Mouse (Mus musculus): ENCODE data around the gene Hspa12a. TPM values are rescaled to one million over a fixed set of nuclear protein-coding genes. Genes with fewer than 3 reads are reported as not detected.

The Hspa12a gene
- polyA plus RNA-seq, 1 experiment, result not detected

DNA sequence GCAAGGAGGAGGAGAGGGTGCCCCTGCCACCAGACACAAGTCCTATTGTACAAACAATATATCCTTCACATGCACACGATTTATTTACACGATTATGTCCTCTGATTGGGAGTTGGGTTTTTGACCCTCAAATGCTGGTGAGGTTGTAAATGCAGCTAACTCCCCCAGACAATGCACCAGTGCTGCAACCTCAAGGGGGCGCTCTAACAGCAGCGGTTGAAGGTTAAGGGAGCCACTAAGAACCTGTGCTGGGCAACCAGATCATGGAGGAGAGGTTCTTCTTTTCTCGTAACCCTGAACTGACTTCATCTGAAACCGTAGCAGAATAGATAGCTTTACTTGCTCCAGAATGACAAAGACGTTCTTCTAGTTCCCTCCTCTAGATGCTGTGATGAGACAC lies 57.0 kb downstream of the Hspa12a start:
- H3K4me3 ChIP-seq (replicated peaks), result no peak overlapping the region
- no peak for TF ChIP-seq GATA1 (IDR thresholded peaks at IDR 0.05; ENCODE audit: borderline replicate concordance, low read length)
- no peak for TF ChIP-seq FLI1 (IDR thresholded peaks at IDR 0.05; ENCODE audit: low read length)
- no peaks in the 10 kb centered on the region for H3K36me3 ChIP-seq (replicated peaks; ENCODE audit: low read length)
- H3K9me3 ChIP-seq, result no peaks in the 10 kb centered on the region
- H3K27me3 ChIP-seq (replicated peaks), result peaks cover 2% of the 10 kb centered on the region
- H3K4me1 ChIP-seq, result no peaks in the 10 kb centered on the region

DNA sequence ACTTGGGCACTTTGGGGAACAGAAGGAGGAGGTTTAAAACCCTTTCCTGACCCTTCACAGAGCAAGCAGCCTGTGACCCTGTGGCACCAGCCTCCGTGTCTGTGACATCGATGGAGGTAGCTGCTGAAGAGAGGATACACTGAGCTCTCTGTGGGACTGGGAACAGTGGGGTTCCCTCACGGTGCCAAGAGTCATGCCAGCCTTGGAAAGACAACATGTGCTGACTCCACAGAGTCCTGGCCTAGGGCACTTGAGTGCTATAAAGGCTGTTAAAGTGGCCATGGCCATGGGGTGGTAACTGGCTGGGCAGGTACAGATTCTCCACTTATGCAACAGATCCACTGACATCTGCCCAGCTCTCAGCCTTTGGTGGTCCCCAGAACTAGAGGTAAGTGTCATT lies 60.0 kb downstream of the Hspa12a start:
- Histone ChIP-seq H3K4me3 (replicated peaks) (no peak overlapping the region), H3K27me3 (replicated peaks) (peaks cover 2% of the 10 kb centered on the region), H3K9me3 (no peaks in the 10 kb centered on the region), H3K4me1 (no peaks in the 10 kb centered on the region), H3K36me3 (replicated peaks; ENCODE audit: low read length) (no peaks in the 10 kb centered on the region)
- no peak for TF ChIP-seq GATA1 (IDR thresholded peaks at IDR 0.05; ENCODE audit: borderline replicate concordance, low read length)
- no peak for TF ChIP-seq FLI1 (IDR thresholded peaks at IDR 0.05; ENCODE audit: low read length)

GRCm38 (mm10) chr19:58882336-58882735 lies 61.1 kb downstream of the Hspa12a start:
- no peaks in the 10 kb centered on the region for H3K4me1 ChIP-seq
- no peaks in the 10 kb centered on the region for H3K9me3 ChIP-seq
- no peaks in the 10 kb centered on the region for H3K36me3 ChIP-seq (replicated peaks; ENCODE audit: low read length)
- no peak for TF ChIP-seq GATA1 (IDR thresholded peaks at IDR 0.05; ENCODE audit: borderline replicate concordance, low read length)
- no peak for TF ChIP-seq FLI1 (IDR thresholded peaks at IDR 0.05; ENCODE audit: low read length)
- H3K27me3 ChIP-seq (replicated peaks), result peaks cover 2% of the 10 kb centered on the region
- H3K4me3 ChIP-seq (replicated peaks), result no peak overlapping the region

DNA sequence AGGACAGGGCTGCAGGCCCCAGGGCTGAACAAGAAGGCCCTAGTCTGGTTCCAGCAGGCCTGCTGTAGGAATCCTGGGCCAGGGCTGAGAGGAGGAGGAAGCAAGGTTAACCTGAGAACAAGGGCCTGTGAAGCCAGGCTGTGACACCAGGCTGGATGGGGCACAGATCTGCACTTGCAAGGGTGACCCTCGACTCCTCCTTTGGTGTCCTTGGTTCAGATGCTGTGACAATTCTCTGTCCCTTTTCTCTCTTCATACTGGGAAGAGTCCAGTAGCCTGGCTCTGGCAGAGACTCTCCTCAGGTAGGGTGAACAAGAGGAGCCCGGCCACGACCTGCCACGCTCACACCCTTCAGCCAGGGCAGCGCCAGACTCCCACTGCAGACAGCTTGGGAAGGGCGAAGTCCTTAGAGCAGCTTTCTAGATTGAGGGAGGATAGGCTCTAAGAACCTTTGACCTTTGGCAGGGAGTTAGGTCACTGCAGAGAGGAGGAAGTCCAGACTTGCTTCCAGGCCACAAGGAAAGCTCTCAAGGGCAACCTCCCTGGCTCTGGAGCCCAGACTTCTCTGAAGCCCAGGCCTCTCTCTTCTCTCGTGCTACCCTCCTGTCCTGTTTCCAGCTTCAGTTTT lies 64.0 kb downstream of the Hspa12a start:
- no peaks in the 10 kb centered on the region for H3K4me1 ChIP-seq
- H3K27me3 ChIP-seq (replicated peaks), result peaks cover 2% of the 10 kb centered on the region
- no peak for TF ChIP-seq FLI1 (IDR thresholded peaks at IDR 0.05; ENCODE audit: low read length)
- no peak for TF ChIP-seq GATA1 (IDR thresholded peaks at IDR 0.05; ENCODE audit: borderline replicate concordance, low read length)
- H3K9me3 ChIP-seq, result no peaks in the 10 kb centered on the region
- no peak overlapping the region for H3K4me3 ChIP-seq (replicated peaks)
- H3K36me3 ChIP-seq (replicated peaks; ENCODE audit: low read length), result no peaks in the 10 kb centered on the region

DNA sequence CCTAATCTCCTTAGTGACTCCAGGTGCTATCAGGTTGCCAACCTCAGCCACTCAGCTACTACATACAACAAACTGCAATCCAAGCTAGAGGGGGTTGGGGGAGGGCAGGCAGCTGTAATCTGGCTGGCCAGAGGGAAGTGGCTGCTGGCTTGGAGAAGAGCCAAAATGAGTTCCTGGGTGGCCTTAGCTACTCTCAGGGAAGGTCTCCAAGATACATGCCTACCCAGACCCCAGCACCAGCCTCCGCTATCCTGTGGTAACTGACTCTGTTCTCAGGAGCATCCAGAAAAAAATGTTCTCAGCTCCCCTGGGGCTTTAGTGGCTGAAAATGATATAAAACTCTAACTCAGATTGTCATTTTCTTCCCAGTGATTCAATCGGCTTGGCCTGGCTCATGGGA lies 64.9 kb downstream of the Hspa12a start:
- H3K4me3 ChIP-seq (replicated peaks), result no peak overlapping the region
- TF ChIP-seq GATA1 (IDR thresholded peaks at IDR 0.05; ENCODE audit: borderline replicate concordance, low read length), result no peak
- no peak for TF ChIP-seq FLI1 (IDR thresholded peaks at IDR 0.05; ENCODE audit: low read length)
- peaks cover 2% of the 10 kb centered on the region for H3K27me3 ChIP-seq (replicated peaks)
- H3K36me3 ChIP-seq (replicated peaks; ENCODE audit: low read length), result no peaks in the 10 kb centered on the region
- H3K9me3 ChIP-seq, result no peaks in the 10 kb centered on the region
- H3K4me1 ChIP-seq, result no peaks in the 10 kb centered on the region

- Histone ChIP-seq H3K27me3 (replicated peaks) (no peaks in the 10 kb centered on the region), H3K4me3 (replicated peaks) (no peak overlapping the region), H3K4me1 (no peaks in the 10 kb centered on the region), H3K9me3 (no peaks in the 10 kb centered on the region), H3K36me3 (replicated peaks; ENCODE audit: low read length) (no peaks in the 10 kb centered on the region)
- TF ChIP-seq FLI1 (IDR thresholded peaks at IDR 0.05; ENCODE audit: low read length) (no peak), GATA1 (IDR thresholded peaks at IDR 0.05; ENCODE audit: borderline replicate concordance, low read length) (no peak)
Observed at GRCm38 (mm10) chr19:58873536-58873935, 69.9 kb downstream of the Hspa12a start.

GRCm38 (mm10) chr19:58872381-58873259 lies 70.8 kb downstream of the Hspa12a start:
- no peaks in the 10 kb centered on the region for H3K4me1 ChIP-seq
- TF ChIP-seq GATA1 (IDR thresholded peaks at IDR 0.05; ENCODE audit: borderline replicate concordance, low read length), result no peak
- no peak for TF ChIP-seq FLI1 (IDR thresholded peaks at IDR 0.05; ENCODE audit: low read length)

GRCm38 (mm10) chr19:58871878-58872277 lies 71.6 kb downstream of the Hspa12a start:
- no peak for TF ChIP-seq FLI1 (IDR thresholded peaks at IDR 0.05; ENCODE audit: low read length)
- TF ChIP-seq GATA1 (IDR thresholded peaks at IDR 0.05; ENCODE audit: borderline replicate concordance, low read length), result no peak
- no peaks in the 10 kb centered on the region for H3K4me1 ChIP-seq
- H3K36me3 ChIP-seq (replicated peaks; ENCODE audit: low read length), result no peaks in the 10 kb centered on the region
- peaks cover 1% of the 10 kb centered on the region for H3K27me3 ChIP-seq (replicated peaks)
- no peaks in the 10 kb centered on the region for H3K9me3 ChIP-seq
- no peak overlapping the region for H3K4me3 ChIP-seq (replicated peaks)

More at GRCm38 (mm10) chr19:58872381-58873259, 70.8 kb downstream of the Hspa12a start:
- Histone ChIP-seq H3K27me3 (replicated peaks) (peaks cover 1% of the 10 kb centered on the region), H3K9me3 (no peaks in the 10 kb centered on the region), H3K36me3 (replicated peaks; ENCODE audit: low read length) (no peaks in the 10 kb centered on the region), H3K4me3 (replicated peaks) (no peak overlapping the region)

GRCm38 (mm10) chr19:58866651-58867050 lies 76.8 kb downstream of the Hspa12a start:
- Histone ChIP-seq H3K27me3 (replicated peaks) (peaks cover 17% of the 10 kb centered on the region), H3K4me1 (no peaks in the 10 kb centered on the region), H3K4me3 (replicated peaks) (no peak overlapping the region), H3K9me3 (peaks cover 4% of the 10 kb centered on the region), H3K36me3 (replicated peaks; ENCODE audit: low read length) (no peaks in the 10 kb centered on the region)
- TF ChIP-seq FLI1 (IDR thresholded peaks at IDR 0.05; ENCODE audit: low read length), result no peak
- TF ChIP-seq GATA1 (IDR thresholded peaks at IDR 0.05; ENCODE audit: borderline replicate concordance, low read length), result no peak

DNA sequence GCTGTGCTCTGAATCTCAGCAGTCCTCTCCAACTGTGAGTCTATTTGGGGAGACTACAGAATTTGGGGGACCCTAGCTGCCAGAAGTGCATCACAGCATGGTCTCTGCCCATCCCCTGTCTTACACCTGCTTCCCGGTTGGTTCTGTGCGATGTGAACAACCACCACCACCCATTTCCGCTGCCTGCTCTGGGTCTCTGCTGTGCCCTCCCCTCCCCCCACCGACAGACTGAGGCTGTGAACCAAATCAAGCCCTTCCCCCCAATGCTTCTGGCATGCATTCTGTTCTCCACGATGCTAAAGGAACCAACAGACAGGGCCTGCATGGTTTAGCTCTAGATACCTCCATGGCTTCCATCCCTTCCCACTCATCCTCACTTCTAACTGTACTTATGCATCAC lies 78.2 kb downstream of the Hspa12a start:
- Histone ChIP-seq H3K27me3 (replicated peaks) (peaks cover 30% of the 10 kb centered on the region), H3K4me3 (replicated peaks) (no peak overlapping the region), H3K4me1 (peaks cover 7% of the 10 kb centered on the region; the same call in 1 of the 2 replicates), H3K9me3 (peaks cover 9% of the 10 kb centered on the region), H3K36me3 (replicated peaks; ENCODE audit: low read length) (no peaks in the 10 kb centered on the region)
- TF ChIP-seq FLI1 (IDR thresholded peaks at IDR 0.05; ENCODE audit: low read length) (no peak), GATA1 (IDR thresholded peaks at IDR 0.05; ENCODE audit: borderline replicate concordance, low read length) (no peak)
